Mouse (Mus musculus) left cerebral cortex, postnatal 14 days (tissue): ENCODE results near the gene Pga5. TPM values are rescaled to one million over a fixed set of nuclear protein-coding genes. Genes with fewer than 3 reads are reported as not detected.

Experiments
- total RNA-seq, 2 experiments: library from RNA; stranded (reverse); gene quantifications; 2 replicates each; pipeline ENCODE4 v1.2.3; 2021

Pga5 gene
- total RNA-seq, 2 experiments from 2014 or later: not detected

Other genes starting within 250 kb of the Pga5 start
- gene Lrrc10b, start 220.6 kb downstream of the Pga5 start, total RNA-seq: 10 to 100 TPM in 1 of 2 experiments, 1 to 10 TPM in 1; 8.8 to 12.7 TPM
- 1 to 10 TPM in 1 of 2 experiments, under 1 TPM in 1; 0.89 to 1.0 TPM for gene Ppp1r32, start 195.1 kb downstream of the Pga5 start, total RNA-seq
- 10 to 100 TPM; 70.2 to 70.9 TPM for gene Cpsf7, start 152.8 kb downstream of the Pga5 start, total RNA-seq
- 10 to 100 TPM; 59.0 to 60.1 TPM for gene Sdhaf2, start 151.9 kb downstream of the Pga5 start, total RNA-seq
- gene Tmem216, start 121.8 kb downstream of the Pga5 start, total RNA-seq: 10 to 100 TPM; 10.2 to 11.4 TPM
- 10 to 100 TPM; 11.8 to 12.1 TPM for gene Cyb561a3, start 100.9 kb downstream of the Pga5 start, total RNA-seq
- 10 to 100 TPM; 11.2 to 13.2 TPM for gene Tmem138, start 100.7 kb downstream of the Pga5 start, total RNA-seq
- 100 to 1,000 TPM; 195 to 201 TPM for gene Ddb1, start 72.7 kb downstream of the Pga5 start, total RNA-seq
- gene Tkfc, start 72.4 kb downstream of the Pga5 start, total RNA-seq: 10 to 100 TPM; 24.7 to 26.2 TPM
- under 1 TPM; 0.37 to 0.76 TPM for gene Vwce, start 43.9 kb downstream of the Pga5 start, total RNA-seq
- 10 to 100 TPM; 29.3 to 32.5 TPM for gene Vps37c, start 10.7 kb upstream of the Pga5 start, total RNA-seq
- under 1 TPM; 0.17 to 0.22 TPM for gene Cd5, start 60.9 kb upstream of the Pga5 start, total RNA-seq
- 1 to 10 TPM; 1.3 to 1.5 TPM for gene Cd6, start 152.0 kb upstream of the Pga5 start, total RNA-seq
- gene Slc15a3, start 161.7 kb upstream of the Pga5 start, total RNA-seq: 1 to 10 TPM; 1.4 to 1.5 TPM
- gene Tmem132a, start 191.9 kb upstream of the Pga5 start, total RNA-seq: 100 to 1,000 TPM; 344 to 360 TPM
- gene Tmem109, start 203.9 kb upstream of the Pga5 start, total RNA-seq: 10 to 100 TPM; 41.0 to 48.8 TPM
- gene Prpf19, start 217.2 kb upstream of the Pga5 start, total RNA-seq: 100 to 1,000 TPM; 185 to 190 TPM
- not detected for gene Zp1, start 242.6 kb upstream of the Pga5 start, total RNA-seq